Mouse (Mus musculus) bone marrow macrophage, adult 2 months (primary cell): ENCODE measurements around the gene Osbpl6. TPM values are rescaled to one million over a fixed set of nuclear protein-coding genes. Genes with fewer than 3 reads are reported as not detected.

Experiments
- H3K27ac ChIP-seq: 2 replicates; pipeline ENCODE4 v1.5.1; 2012; ENCODE audit warnings: low read depth, low read length; ENCODE audit not compliant: insufficient read depth
- H3K4me1 ChIP-seq: 2 replicates; pipeline ENCODE4 v1.6.1; 2012; ENCODE audit warnings: low read length; ENCODE audit not compliant: control insufficient read depth, insufficient read depth
- H3K4me3 ChIP-seq: 2 replicates; pipeline ENCODE4 v1.5.1; 2012; ENCODE audit warnings: mild to moderate bottlenecking, low read length, moderate library complexity; ENCODE audit not compliant: insufficient read depth
- CTCF ChIP-seq: IDR thresholded peaks from 2 replicates; pipeline ENCODE4 v1.5.1; 2012; ENCODE audit warnings: low read depth, mild to moderate bottlenecking, low read length, moderate library complexity
- POLR2A ChIP-seq: IDR thresholded peaks from 2 replicates; pipeline ENCODE4 v1.6.1; 2012; ENCODE audit warnings: mild to moderate bottlenecking, low read depth, low read length, borderline replicate concordance
- polyA plus RNA-seq: library from polyadenylated mRNA; stranded (reverse); fragments of >200 nt; gene quantifications from 2 replicates; pipeline ENCODE4 v1.2.4, GENCODE M21; 2012; ENCODE audit not compliant: missing spikeins, insufficient read depth, insufficient read length

The Osbpl6 gene
- polyA plus RNA-seq, 1 experiment, result not detected

DNA sequence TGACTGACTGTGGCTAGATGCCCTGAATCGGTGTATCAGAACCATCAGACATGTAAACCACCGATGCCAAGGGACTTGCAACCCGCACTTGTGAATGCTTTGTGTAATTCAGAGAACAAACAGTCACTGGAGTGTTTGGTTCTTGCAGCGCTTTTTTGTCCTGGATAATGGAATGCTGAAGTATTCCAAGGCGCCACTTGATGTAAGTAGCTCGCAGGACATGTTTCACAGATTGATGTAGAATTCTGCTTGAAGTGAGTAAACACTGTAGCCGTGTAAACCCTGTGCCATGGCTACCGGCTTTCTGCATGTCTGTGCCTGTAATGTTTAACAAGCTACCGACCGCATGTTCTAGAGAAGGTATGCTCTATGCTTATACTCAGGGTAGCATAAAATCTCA is 141.9 kb downstream of the Osbpl6 start:
- H3K27ac ChIP-seq, result no peak overlapping the region
- H3K4me3 ChIP-seq, result no peak overlapping the region
- TF ChIP-seq CTCF, result no peak
- TF ChIP-seq POLR2A, result no peak
- H3K4me1 ChIP-seq, result no peaks in the 10 kb centered on the region

DNA sequence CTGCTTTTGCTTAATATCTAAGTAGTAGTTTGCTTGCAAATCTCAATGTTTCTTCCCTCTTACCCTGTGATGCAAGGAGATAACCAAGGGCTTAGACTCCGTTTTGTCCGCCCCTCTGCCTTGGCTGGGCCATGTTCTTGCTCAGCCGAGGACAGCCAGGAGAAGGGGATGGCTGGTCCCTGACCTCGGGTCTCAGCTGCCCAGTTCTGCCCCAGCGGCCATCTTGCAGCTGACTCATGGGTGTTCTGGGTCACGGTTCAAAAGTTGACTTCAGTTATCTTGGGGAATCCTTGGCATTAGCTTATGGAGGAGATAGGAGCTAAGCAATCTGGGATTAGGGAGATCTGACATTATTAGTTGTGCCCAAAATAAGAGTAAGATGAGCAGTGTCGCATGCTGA is 142.5 kb downstream of the Osbpl6 start:
- TF ChIP-seq CTCF (no peak), POLR2A (no peak)
- no peaks in the 10 kb centered on the region for H3K4me1 ChIP-seq
- H3K27ac ChIP-seq, result no peak overlapping the region
- no peak overlapping the region for H3K4me3 ChIP-seq

DNA sequence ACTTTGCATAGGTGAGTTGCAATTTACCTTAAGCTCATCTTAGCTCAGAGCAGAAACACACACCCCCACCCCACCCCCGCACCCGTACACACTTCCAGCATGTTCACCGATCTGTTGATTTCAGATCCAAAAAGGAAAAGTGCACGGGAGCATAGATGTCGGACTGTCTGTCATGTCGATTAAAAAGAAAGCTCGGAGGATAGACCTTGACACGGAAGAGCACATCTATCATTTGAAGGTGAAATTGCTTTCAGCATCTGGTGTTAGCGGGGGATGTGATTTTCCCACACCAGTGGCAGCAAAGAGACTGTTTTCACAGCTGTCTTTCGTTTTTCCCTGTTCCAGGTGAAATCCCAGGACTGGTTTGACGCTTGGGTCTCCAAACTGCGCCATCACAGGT is 143.0 kb downstream of the Osbpl6 start:
- Histone ChIP-seq H3K4me1 (no peaks in the 10 kb centered on the region), H3K4me3 (no peak overlapping the region), H3K27ac (no peak overlapping the region)
- TF ChIP-seq CTCF (no peak), POLR2A (no peak)

DNA sequence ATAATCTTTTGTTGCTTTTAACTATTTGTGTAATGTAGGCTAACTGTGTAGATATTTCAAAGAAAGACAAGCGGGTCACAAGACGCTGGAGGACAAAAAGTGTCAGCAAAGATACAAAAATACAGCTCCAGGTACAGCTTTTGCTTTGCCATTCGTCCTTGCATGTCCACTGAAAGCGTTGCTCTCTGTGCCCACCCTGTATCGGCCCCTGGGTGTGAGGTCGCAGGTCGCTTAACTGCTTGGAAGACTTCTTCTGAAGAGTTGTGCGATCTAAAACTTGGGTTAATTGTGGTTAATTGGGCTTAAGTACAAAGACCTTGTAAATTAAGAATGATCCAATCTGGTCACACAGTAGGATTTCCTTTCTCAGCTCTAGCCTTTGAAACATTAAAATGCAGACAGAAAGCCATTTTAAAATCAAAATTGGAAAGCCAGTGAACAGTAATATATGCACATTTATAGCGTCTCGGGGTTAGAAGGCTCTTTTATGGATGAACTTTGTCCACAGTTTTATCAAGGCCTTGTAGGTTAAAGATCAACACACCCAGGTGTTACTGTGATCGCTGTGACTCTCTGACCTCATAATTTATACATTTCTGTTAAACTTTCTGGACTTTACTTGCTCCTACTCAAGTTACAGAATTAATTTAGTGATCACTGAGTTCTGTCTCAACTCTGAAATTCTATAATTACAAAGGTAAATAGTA is 149.7 kb downstream of the Osbpl6 start:
- Histone ChIP-seq H3K27ac (no peak overlapping the region), H3K4me1 (no peaks in the 10 kb centered on the region), H3K4me3 (no peak overlapping the region)
- no peak for TF ChIP-seq POLR2A
- TF ChIP-seq CTCF, result no peak

DNA sequence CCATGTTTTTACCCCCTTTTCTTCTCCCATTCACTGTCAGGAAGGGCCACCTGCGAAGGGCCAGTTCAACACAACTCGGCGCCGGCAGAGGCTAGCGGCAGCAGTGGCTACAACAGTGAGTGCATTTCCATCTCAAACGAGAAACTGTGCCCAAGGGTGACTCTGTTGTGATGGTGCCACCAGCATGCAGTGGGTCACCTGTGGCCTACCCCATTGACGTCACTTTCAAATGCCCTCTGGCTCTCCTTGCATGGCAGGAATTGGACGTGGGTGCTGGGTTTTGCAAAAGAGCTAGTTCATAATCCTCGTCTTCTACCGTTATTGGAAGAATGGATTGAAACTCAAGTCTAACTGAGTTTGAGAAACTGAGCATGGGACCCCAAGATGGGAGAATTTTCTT is 153.8 kb downstream of the Osbpl6 start:
- Histone ChIP-seq H3K27ac (no peak overlapping the region), H3K4me3 (no peak overlapping the region), H3K4me1 (no peaks in the 10 kb centered on the region)
- TF ChIP-seq POLR2A (no peak), CTCF (no peak)

DNA sequence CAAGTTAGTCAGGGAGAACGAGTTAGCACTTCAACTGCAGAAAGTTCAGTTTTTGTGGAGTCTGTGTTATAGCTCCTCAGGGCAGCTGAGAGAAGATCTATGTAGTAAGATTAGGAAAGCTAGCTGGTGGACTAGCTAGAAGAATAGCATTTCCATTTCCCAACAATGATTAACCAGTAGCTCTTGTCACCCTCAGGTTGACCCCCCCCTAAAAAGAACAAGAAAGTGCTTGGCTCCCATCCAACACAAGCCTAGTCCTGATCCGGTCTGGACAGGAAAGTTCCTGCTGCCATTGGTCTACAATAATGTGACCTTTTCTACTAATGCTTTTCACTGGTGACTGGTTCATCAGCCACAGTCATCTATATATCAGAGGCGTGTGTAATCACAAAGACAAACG is 157.6 kb downstream of the Osbpl6 start:
- Histone ChIP-seq H3K4me3 (no peak overlapping the region), H3K27ac (no peak overlapping the region), H3K4me1 (peaks cover 3% of the 10 kb centered on the region)
- TF ChIP-seq POLR2A (no peak), CTCF (no peak)

DNA sequence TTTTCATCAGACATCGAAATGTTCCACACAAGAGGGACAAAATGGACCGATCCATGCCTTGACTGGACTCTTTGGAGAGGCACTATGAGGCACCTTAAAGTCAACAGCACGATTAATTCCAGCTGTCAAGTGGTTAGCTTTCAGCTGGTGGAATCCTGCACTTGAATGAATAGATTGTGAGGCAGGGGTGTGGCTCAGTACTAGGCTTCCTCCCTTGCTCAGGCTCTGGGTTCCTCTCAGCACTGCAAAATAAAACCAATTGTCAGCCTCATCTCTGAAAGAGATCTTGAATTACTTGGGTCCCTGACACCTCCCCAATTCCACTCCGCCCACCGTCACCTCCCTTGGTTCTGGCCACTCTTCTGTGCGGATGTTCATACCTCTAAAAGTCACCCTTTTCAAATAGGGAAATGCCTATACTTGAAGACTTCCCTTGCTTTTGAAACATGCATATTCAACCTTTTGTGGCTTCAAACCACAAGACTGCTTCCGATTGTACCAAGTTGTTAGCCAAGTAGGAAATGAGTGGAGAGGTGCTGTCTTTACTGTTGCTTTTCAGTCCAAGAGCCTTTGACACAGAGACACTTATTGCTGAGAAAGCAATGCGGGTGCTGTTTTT is 160.7 kb downstream of the Osbpl6 start:
- TF ChIP-seq CTCF (no peak), POLR2A (no peak)
- Histone ChIP-seq H3K4me3 (no peak overlapping the region), H3K4me1 (peaks cover 8% of the 10 kb centered on the region)

DNA sequence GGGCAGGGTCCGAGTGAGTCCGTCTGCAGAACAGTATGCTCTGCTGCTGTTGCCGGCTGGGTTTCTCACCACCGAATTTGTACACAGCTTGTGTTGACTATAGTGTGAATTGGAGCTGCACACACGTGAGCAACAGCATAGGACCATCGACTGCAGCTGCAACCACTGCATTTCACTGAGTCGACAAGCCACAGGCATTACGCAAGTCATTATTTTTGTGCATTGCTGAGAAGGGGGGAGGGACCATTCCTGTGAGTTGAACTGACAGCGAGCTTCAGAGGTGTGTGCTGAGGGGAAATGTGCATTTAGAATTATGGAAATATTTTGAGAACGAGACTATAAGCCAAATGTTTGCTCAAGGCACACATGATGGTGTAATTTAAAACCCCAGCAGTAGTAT is 165.2 kb downstream of the Osbpl6 start:
- Histone ChIP-seq H3K4me3 (no peak overlapping the region), H3K4me1 (peaks cover 8% of the 10 kb centered on the region), H3K27ac (no peak overlapping the region)
- TF ChIP-seq CTCF, result no peak
- no peak for TF ChIP-seq POLR2A

More for the DNA sequence above, 160.7 kb downstream of the Osbpl6 start:
- H3K27ac ChIP-seq, result no peak overlapping the region

DNA sequence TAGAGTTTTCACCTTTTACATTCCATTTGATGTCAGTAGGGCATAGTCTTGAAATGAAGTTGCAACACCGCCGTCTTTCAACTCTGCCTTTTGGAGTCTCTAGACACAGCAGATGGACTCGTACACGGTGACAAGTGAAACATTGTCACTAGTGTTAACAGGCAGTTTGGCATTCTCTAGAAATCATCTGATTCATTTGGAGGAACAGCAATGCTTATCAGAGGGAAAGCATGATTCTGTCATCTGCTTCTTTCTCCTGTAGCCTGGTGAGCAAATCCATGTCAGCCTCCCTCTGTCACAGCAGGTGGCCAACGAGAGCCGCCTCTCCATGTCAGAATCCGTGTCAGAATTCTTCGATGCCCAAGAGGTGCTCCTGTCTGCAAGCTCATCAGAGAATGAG is 172.6 kb downstream of the Osbpl6 start:
- no peak for TF ChIP-seq CTCF
- no peak for TF ChIP-seq POLR2A
- no peak overlapping the region for H3K27ac ChIP-seq
- H3K4me3 ChIP-seq, result no peak overlapping the region
- no peaks in the 10 kb centered on the region for H3K4me1 ChIP-seq

DNA sequence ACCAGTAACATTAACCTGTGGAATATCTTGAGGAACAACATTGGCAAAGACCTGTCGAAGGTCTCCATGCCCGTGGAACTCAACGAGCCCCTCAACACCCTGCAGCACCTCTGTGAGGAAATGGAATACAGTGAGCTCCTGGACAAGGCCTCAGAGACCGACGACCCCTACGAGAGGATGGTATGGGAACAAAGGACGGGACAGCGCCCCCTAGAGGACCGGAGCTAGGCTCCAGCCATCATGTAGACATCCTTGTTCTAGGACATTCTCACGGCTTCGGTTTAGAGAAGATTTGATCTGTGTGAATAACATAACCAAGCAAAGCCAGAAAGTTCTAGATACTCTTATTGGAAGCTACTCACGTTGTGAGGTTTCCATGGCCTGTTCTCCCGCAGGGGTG is 178.8 kb downstream of the Osbpl6 start:
- no peak overlapping the region for H3K4me3 ChIP-seq
- no peak for TF ChIP-seq POLR2A
- H3K4me1 ChIP-seq, result no peaks in the 10 kb centered on the region
- H3K27ac ChIP-seq, result no peak overlapping the region

DNA sequence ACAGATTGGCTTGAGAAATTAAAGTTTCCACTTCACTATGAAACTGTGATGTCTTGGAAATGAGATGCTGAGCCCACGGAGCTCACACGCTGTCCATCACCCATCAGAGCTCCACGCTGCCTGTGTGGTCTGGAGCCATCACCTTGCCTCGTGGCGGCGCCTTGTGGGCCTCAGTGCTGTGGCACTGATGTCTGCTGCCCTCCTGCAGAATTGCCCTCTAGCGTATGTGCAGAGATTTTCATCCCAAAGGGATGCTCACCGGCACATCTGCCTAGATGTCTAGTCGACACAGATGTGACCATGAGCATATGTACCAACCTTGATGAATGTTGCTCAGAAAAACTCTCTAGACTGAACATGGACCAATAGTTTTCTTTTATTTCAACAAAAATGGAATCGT is 180.6 kb downstream of the Osbpl6 start:
- no peaks in the 10 kb centered on the region for H3K4me1 ChIP-seq
- H3K4me3 ChIP-seq, result no peak overlapping the region
- no peak overlapping the region for H3K27ac ChIP-seq
- TF ChIP-seq CTCF, result no peak
- no peak for TF ChIP-seq POLR2A

DNA sequence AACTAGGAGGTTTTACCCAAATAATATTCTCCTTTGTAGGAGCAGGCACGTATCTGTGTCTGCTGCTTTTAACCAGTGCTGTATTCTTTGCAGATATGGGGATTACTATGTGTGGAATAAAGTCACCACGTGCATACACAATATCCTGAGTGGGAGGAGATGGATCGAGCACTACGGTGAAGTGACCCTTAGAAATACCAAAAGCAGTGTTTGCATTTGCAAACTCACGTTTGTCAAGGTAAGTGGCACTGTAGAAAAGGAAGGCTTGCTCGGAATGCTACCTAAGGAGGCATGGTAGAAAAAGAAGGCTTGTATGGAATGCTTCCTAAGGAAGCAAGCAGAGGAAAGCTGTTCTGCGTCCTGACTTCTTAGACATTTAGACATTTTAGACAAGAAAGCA is 183.9 kb downstream of the Osbpl6 start:
- TF ChIP-seq POLR2A (no peak), CTCF (no peak)
- Histone ChIP-seq H3K27ac (no peak overlapping the region), H3K4me3 (no peak overlapping the region), H3K4me1 (no peaks in the 10 kb centered on the region)
